Mouse (Mus musculus): ENCODE data around the gene Gpc2. TPM values are rescaled to one million over a fixed set of nuclear protein-coding genes. Genes with fewer than 3 reads are reported as not detected.

Gene Gpc2
- 4.1 and 5.5 TPM in 2 replicates for polyA plus RNA-seq (2015; fragmentation: Nextera tagmentation; extraction: Ambion mirVana)

GRCm38 (mm10) chr5:138279585-138280424 is at the start of gene Gpc2, which contains the start of the genes Gm43720 and Stag3:
Gene Gpc2, minus strand, starts transcription at chr5:138280005.
Gene Gm43720, minus strand, starts transcription at chr5:138279958.
Gene Stag3, plus strand, starts transcription at chr5:138280240.

GRCm38 (mm10) chr5:138272409-138272923 is 7.3 kb downstream of the Gpc2 start, which contains the start of gene Gal3st4:
Gene Gal3st4, minus strand, starts transcription at chr5:138272840.

GRCm38 (mm10) chr5:138263260-138264206 is 16.3 kb downstream of the Gpc2 start, which contains the start of gene BC037034:
Gene BC037034, minus strand, starts transcription at chr5:138264033.

GRCm38 (mm10) chr5:138255353-138256093 is 24.3 kb downstream of the Gpc2 start, which contains the start of gene Lamtor4:
Gene Lamtor4, plus strand, starts transcription at chr5:138255482.

DNA sequence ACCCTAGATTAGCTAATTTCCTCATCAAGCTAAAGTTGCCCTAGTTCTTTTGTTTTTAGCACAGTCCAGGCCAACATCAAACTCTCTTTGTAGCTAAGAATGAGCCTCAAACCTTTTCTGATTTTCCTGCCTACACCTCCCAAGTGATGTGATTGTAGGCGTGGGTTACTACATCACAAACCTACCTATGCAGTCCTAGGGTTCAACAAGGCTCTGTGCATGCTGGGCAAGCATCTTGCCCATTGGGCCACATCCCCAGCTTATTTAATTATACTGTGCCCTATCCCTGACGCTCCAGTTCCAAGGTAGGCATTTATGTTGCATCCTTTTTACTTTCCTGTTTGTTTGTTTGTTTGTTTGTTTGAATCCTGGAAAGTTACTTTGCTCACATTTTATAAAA is 54.1 kb downstream of the Gpc2 start, which contains the start of gene Nxpe5:
Nxpe5 (plus strand) TSS at position 199 of the 400 bp plus-strand sequence.

Other genes starting within 250 kb of the Gpc2 start
- not detected in 2 replicates for gene Smok3c, start 226.8 kb downstream of the Gpc2 start, polyA plus RNA-seq (2015; fragmentation: Nextera tagmentation; extraction: Ambion mirVana)
- gene Zkscan1, start 194.9 kb downstream of the Gpc2 start, polyA plus RNA-seq (2015; fragmentation: Nextera tagmentation; extraction: Ambion mirVana), result 8.4 and 10.3 TPM in 2 replicates
- 27.5 and 28.0 TPM in 2 replicates for gene Zscan21, start 163.1 kb downstream of the Gpc2 start, polyA plus RNA-seq (2015; fragmentation: Nextera tagmentation; extraction: Ambion mirVana)
- gene Zfp113, start 124.3 kb downstream of the Gpc2 start, polyA plus RNA-seq (2015; fragmentation: Nextera tagmentation; extraction: Ambion mirVana), result 9.4 and 12.4 TPM in 2 replicates
- 198 and 240 TPM in 2 replicates for gene Cops6, start 118.9 kb downstream of the Gpc2 start, polyA plus RNA-seq (2015; fragmentation: Nextera tagmentation; extraction: Ambion mirVana)
- gene Ap4m1, start 108.0 kb downstream of the Gpc2 start, polyA plus RNA-seq (2015; fragmentation: Nextera tagmentation; extraction: Ambion mirVana), result 9.8 and 16.1 TPM in 2 replicates
- gene Mcm7, start 107.6 kb downstream of the Gpc2 start, polyA plus RNA-seq (2015; fragmentation: Nextera tagmentation; extraction: Ambion mirVana), result 55.5 and 71.3 TPM in 2 replicates
- 35.0 and 47.4 TPM in 2 replicates for gene Taf6, start 92.6 kb downstream of the Gpc2 start, polyA plus RNA-seq (2015; fragmentation: Nextera tagmentation; extraction: Ambion mirVana)
- 36.8 and 39.6 TPM in 2 replicates for gene Cnpy4, start 92.5 kb downstream of the Gpc2 start, polyA plus RNA-seq (2015; fragmentation: Nextera tagmentation; extraction: Ambion mirVana)
- 6.1 and 7.2 TPM in 2 replicates for gene Mblac1, start 85.7 kb downstream of the Gpc2 start, polyA plus RNA-seq (2015; fragmentation: Nextera tagmentation; extraction: Ambion mirVana)
- gene Nxpe5, start 54.1 kb downstream of the Gpc2 start, polyA plus RNA-seq (2015; fragmentation: Nextera tagmentation; extraction: Ambion mirVana), result 0.22 and 0.44 TPM in 2 replicates
- gene Lamtor4, start 24.5 kb downstream of the Gpc2 start, polyA plus RNA-seq (2015; fragmentation: Nextera tagmentation; extraction: Ambion mirVana), result 145 and 181 TPM in 2 replicates
- gene BC037034, start 16.0 kb downstream of the Gpc2 start, polyA plus RNA-seq (2015; fragmentation: Nextera tagmentation; extraction: Ambion mirVana), result 5.3 and 6.4 TPM in 2 replicates
- gene Gal3st4, start 7.2 kb downstream of the Gpc2 start, polyA plus RNA-seq (2015; fragmentation: Nextera tagmentation; extraction: Ambion mirVana), result 1.0 and 1.4 TPM in 2 replicates
- 0.22 and 0.28 TPM in 2 replicates for gene Gm43720, start within 50 bp of the Gpc2 start, polyA plus RNA-seq (2015; fragmentation: Nextera tagmentation; extraction: Ambion mirVana)
- 0.80 and 1.1 TPM in 2 replicates for gene Stag3, start 235 bp upstream of the Gpc2 start, polyA plus RNA-seq (2015; fragmentation: Nextera tagmentation; extraction: Ambion mirVana)
- gene Pvrig, start 62.0 kb upstream of the Gpc2 start, polyA plus RNA-seq (2015; fragmentation: Nextera tagmentation; extraction: Ambion mirVana), result 0.17 and 0.57 TPM in 2 replicates
- gene Zfp157, start 161.5 kb upstream of the Gpc2 start, polyA plus RNA-seq (2015; fragmentation: Nextera tagmentation; extraction: Ambion mirVana), result 16.2 and 19.4 TPM in 2 replicates